Mouse (Mus musculus) monocyte, adult 5-6 weeks (primary cell): ENCODE results near the gene Tcaf2. TPM values are rescaled to one million over a fixed set of nuclear protein-coding genes. Genes with fewer than 3 reads are reported as not detected.

Source experiments
- ATAC-seq: fragments of 153-309, 156-312 bp; replicated peaks from 2 replicates; pipeline ENCODE4 v1.8.0; 2017; ENCODE audit warnings: mild to moderate bottlenecking; ENCODE audit not compliant: low TSS enrichment, insufficient number of reproducible peaks, severe bottlenecking, poor library complexity, low FRiP score
- total RNA-seq: library from RNA; stranded (forward); fragments of 200-1000, 200-491, 200-594 nt; gene quantifications from 3 replicates; pipeline ENCODE4 v1.2.3, GENCODE M21; 2017

Gene Tcaf2
- total RNA-seq = not detected in 3 replicates

DNA sequence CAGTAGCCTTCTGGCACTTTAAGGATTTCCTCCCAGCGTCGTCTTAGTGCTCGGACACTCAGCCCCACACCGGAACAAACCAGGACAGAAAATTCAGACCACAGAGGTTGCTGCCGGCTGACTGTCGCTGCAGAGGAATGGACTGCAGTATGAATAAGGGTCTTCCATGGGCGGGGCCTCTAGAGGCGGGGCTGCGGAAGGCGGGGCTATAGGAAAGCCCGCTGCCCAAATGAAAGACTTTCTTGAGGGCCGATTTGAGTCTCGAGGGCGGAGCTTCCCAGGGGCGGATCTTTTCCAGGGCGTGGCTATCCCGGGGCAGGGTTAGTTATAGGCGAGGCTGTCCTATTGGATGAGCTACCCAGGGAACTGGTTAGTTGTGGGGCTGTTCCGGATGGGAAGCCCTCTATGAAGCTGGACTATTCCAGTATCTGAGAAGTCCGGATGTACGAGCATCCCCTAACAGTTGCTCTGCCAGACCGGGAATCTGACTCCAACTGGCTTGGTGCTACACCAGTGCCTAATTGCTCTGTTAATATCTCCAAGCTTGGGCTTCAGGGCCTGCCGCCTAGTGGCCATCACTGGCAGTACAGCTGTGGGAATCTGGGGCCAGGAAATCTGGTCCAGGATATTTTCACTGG, at the start of gene Tcaf2:
TSS of gene Tcaf2 (minus strand) at position 343 of the 638 bp plus-strand sequence.
- ATAC-seq = no peak

DNA sequence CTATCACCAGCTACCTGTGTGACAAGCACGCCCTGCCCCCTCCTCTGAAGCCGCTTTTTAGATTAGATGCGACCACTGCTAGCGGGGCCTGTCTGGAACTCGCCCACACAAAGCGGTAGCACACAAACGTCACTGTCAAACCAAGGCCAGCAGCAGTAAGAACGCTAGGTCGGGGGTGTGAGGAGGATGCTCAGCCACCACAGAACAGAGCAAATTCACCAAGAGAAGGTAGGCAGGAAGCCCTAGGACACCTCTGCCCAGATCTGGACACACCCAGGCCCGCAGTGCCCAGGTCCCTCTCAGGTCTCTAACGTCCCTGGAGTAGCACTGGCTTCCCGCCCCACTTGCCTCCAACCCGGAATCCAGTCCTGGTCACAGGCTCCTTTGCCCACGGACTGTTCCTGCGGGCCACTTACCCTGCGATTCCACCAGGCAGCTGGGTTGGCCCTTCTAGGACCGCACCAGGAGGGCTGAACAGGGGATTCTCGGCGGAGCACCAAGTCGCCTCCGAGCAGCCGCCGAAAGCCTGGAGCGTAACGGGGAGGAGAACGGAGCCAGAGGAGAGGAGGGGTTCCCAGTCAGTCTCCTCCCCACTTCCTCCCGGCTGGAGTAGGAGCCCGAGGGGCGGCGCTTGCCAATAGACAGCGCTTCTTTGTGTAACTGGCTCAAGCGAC, 47.6 kb upstream of the Tcaf2 start:
- ATAC-seq = no peak

DNA sequence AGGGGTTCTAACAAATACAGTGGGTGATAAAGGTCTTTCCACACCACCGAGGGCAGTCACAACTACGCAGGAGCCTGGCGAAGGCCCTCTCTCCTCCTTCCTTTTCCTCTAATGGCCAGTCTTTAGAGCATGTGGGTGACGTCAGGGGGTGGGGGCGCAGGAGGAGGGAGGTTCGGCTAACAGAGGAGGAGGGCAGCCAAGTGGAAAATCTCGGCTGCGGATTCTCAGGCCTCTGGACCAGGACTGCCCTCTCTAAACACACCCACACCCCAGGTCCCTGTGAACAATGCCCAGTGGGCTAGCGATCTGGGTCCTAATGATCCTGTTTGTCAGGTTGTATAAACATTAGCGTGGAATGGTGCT, 47.1 kb upstream of the Tcaf2 start:
- ATAC-seq = no peak

DNA sequence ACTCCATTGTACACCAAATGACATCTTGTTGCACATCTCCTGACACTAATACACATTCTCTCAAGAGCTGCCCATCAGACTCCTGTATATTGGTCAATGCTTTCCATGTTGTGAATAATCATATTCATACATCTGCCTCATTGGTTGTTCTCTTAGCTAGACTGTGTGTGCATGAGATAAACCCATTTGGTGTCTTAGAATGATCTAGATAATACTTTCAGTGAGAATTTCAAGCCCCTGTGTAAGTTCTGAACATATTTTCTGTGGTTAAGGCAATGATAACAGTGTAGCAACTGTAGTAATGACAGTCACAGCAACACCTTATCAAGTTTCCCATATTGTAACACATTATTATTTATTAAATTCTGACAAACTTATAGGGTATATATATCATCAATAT, 44.7 kb upstream of the Tcaf2 start:
- ATAC-seq = no peak

DNA sequence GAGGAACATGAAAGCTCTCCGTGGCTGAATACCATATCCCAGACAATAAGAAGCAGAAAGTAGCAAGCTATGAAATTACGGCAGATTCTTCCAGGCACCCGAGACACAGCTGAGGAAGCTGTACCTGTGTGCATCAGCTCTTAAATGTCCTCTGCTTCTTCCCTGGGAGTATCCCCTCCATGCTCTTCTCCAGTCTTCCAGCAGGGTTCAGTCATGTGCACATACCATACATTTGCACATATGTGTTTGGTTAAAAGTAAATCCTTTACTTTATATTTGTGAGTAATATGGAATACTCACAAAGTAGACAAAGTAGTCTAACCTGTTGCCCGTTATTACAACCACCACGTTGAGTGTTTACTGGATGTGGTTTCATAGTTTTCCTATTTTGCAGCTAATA, 42.9 kb upstream of the Tcaf2 start:
- no peak for ATAC-seq

DNA sequence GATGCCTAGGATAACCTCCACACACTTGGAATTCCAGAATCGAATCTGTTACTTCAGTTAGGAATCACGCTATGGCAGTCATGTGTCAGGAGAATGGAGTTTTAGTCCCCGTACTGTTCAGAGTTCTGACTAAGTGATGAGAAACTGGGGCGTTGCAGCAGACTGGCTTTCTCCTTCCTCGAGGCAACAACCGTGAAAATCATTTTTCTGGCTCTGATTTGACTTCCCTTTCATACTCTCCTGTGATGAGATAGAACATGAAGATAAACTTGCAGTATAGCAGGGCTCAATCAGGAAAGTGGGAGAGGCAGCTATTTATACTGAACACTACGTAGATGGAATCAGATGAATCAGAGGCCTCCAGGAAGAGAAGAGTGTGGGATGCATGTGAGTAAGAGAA, 35.0 kb upstream of the Tcaf2 start:
- ATAC-seq = no peak

DNA sequence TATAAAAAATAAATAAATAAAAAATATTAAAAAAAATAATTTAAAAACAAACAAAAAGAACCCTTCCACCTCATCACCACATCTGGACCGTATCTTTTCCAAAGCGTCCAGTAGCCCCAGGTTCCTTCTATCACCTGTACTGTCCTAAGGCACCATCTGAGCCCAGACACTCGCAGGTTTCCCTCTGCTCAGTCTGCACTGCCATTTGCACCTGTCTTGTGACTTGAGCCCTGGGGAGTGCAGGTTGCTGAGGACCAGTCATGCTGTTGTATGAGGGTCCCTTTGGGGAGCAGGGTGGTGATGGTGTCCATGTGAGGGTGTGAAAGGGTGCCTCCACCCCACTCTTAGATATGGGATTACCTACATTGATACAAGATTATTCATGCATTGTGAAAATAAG, 31.0 kb upstream of the Tcaf2 start:
- ATAC-seq = no peak

DNA sequence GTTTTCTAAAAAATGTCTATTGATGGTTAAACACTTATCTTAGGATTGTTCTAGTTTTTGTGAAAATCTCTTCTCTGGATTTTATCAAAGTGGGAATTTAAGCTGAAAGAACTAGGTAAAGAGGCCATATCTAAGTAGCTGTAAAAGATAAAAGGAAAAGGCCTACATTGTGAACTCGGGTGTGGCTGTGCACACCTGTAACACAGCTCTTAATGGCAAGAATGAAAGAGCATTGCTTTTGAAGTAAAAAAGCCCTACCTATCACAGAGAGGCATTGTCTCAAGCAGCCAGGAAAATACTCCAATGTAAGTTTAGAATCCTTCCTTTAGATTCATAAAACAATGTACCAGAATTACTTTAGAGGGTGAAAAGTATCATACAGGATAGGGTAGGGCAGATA, 26.7 kb upstream of the Tcaf2 start:
- ATAC-seq = no peak

DNA sequence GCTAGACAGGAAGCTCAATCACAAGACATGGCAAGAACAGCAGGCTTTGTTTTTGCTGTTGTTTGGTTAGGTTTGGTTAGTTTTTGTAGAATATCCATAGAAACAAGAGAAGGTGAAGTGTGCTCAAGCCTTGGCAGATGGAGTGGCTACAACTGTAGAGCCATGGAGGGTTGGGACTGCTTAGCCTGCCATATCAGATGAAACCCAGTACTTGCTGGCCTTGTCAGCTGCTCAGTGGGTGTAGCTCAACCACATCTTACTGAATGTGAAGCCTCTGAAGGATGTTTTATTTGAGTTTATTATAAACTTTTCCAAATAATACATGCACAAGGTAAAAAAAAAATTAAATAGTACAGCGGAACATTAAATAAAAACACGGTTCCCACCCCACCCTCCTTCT, 22.7 kb upstream of the Tcaf2 start:
- ATAC-seq = no peak

DNA sequence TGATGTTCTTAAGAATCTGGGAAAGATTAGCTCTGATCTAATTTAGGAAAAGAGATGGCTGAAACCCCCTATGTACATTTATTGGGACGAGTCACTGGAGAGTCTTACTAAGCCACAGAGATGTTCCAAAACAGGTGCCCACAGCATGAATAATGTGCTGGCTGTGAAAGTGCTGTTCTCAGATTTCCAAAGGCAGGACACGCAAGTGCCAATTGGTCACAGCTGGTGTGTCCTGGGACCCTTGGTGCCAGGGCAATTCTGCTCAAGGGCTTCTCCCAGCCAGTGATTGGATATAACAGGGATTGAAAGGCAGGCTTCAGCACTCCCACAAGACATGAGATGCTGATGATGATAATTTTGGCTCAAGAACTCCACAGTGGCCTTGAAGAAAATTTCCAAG, 16.7 kb upstream of the Tcaf2 start:
- no peak for ATAC-seq

DNA sequence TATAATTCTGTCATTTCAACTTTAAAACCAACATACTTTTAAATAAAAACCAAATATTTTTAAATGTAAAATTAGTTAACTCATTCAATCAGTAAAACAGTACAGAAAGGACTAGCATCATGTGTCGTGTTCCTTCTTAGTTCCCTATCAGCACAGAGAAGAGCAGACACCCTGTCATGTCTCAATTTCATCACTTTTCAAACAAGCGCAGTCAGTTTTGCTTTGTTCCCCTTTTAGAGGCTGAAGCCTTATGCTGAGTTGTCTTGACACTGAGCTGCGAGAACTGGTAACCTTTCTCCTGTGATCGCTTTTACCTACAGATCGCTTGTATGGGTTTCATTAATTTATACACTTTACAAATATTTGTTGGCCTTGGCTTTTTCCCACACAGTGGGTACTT, 10.7 kb downstream of the Tcaf2 start:
- ATAC-seq = no peak

DNA sequence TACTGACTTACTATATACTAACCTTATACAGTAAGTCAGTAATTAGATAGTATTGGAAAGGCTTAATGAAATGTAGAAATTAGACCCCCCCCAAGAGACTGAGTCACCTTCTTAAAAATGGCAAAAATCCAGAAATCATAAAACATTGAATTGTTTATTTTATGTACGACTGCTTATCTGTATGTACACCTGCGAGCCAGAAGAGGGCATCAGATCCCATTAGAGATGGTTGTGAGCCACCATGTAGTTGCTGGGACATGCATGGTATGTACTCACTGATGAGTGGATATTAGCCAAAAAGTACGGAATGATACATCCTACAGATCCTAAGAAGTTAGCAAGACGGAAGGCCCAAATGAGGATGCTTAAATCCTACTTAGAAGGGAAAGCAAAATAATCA, 13.7 kb downstream of the Tcaf2 start:
- ATAC-seq = no peak

DNA sequence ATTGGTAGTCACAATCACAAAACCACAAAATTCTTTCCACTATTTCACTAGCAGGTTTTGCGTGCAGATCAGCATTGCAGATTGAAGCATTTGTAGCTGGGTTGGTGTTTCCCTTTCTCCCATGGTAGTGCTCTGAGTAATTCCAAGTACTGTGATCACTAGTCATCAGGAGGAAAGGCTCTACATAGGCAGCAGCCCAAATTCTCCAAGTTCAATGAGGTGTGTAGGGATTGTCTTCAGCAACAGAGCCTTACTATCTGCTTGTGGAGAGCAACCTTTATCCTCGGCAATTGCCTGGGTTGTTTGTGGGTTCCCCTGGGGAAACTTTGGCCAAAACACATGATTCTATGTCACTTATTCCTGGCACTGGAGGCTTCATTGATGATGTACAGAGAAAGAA, 28.1 kb downstream of the Tcaf2 start:
- ATAC-seq = no peak

DNA sequence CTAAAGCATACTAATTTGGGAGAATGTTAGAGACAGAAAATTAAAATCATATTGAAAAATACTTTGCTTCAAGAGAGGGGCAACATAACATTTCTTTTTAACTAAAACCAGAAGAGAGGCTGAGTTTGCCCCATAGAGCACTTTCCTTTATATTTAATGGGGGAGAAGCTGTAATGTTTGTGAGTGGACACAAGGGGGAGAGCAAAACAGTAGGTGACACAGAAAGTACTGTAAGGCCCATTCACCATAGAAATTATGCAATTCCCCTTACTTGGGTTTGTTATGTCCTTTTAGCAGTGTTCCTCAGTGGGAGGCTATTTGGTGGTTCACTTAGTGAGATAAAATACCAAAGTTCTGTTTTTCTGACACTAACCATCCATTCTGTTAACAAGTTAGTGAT, 32.8 kb downstream of the Tcaf2 start:
- no peak for ATAC-seq

DNA sequence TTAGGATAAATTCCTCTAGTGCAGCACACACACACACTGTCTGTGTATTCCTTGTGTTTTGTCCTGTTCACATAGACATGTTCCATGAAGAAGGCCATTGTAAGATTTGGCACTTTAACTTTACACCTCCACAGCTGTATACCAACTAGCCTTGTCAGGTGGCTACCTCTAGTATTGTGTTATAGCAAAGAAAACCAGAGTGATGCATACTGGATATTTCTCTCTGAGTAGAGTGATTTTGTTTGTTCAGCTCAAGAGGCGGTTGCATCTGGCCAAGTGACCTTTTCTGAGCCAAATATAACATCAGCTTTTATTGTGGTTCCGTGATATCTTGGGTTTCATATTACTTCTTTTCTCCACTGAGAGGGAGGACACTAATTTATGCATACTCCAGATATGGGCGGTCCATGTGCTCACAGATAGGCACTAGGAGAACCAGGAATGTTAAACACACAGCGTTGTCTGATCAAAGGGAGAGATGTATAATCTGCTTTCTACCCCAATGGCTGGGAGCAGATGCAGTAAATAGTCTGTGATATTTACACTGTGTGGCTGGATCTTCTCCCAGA, 34.0 kb downstream of the Tcaf2 start:
- ATAC-seq = no peak

DNA sequence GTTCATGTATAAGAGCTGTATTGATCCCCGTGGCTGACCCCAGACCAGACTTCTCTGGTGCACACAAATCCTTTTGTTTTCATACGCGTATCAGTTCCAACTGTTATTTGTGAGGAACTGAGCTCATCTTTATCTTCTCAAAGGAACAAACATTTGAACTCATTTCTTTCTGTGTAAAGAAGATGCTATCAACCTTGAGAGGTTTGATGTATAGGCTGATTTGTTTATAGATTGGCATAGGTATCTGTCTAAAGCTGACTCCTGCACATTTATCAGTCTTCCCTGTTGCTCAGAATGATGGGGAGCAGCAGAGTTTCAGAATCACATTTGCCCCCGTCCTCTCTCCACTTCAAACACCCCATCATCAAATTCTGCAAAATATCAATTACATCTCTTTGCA, 47.5 kb downstream of the Tcaf2 start, which contains the start of gene Tcaf3:
TSS of gene Tcaf3 (minus strand) at position 101 of the 400 bp plus-strand sequence.
- ATAC-seq = no peak

DNA sequence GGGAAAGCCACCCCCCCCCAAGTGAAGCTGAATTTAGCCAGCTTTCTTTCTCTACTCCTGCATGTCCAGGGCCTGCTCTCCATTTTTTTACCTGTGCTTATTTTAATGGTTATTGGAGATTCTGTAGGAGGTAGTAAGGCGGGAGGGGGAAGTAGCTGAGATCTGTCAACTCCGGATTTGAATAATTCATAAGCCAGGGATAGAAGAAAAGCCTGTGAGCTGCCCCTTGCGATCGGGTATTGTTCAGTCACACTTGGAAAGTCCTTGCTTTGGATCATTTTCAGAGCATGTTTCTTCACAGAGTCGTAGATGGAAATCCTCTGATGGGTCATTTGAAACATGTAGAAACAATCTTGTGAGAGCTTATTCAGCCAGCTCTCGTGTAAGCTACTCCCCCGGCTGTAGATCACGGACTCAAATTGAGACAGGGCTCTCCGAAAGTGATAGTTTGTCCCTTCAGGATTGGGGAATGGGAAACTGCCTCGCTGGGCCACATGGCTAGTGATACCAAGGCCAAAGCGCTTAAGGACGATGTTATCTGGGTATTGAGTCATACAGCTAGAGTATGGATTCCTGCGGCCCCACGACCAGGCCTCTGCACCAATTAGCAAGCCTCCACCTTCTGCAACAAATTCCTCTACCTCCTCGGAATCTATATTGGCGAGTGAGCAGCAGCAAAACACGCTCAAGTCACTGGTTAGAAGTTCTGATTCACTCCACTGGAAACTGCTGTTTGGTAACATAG, 51.7 kb downstream of the Tcaf2 start:
- no peak for ATAC-seq

DNA sequence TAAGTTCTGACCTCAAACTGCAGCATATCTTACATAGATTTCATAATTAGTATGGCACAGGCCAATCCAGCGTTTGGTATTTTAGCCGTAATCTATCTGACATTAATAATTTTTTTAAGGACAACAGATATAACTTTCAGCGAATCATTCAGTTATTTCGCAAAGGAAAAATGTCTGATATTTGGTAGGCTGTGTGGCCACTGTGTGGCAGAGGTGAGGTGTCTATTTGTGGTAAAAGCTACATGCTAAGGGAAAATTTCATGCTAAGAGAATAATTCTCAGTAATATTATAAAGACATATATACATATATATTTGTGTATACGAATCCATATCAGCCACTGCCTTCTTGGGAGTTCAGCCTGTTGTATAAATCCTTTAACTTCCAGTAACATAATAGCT, 58.5 kb downstream of the Tcaf2 start:
- no peak for ATAC-seq

DNA sequence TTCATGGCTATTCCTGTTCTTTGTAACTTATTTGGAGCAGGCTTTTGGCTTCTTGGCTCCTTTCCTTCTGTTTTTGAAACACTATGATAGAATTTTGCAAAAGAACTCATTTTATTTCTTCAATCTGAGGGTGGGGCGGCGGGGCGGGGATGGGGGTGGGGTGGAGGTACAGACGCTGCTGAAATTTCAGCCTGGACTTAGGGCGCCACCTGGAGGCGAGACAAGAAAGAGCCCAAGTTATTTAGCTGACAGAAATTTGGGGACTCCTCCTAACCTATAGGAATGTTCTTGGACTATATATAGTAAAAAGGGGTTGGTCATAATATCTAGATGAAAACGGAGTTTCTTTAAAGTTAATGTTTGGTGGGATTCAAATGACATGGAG, 61.6 kb downstream of the Tcaf2 start:
- no peak for ATAC-seq
